Mouse (Mus musculus) kidney, postnatal 4 days (tissue): ENCODE results near the gene Muc4.

ENCODE experiments used
- DNase-seq, 2 experiments: peaks; one replicate each; pipeline ENCODE4 v3.0.0; 2021; ENCODE audit warnings: mixed read lengths in 2 of 2

Gene Muc4

GRCm38 (mm10) chr16:32728240-32728639 is 7.4 kb upstream of the Muc4 start:
- DNase-seq: no peak

GRCm38 (mm10) chr16:32728730-32729129 is 7.0 kb upstream of the Muc4 start:
- DNase-seq: no peak

GRCm38 (mm10) chr16:32733213-32733612 is 2.5 kb upstream of the Muc4 start:
- no peak for DNase-seq

- DNase-seq: no peak
Observed at GRCm38 (mm10) chr16:32736022-32736421, 336 bp downstream of the Muc4 start.

GRCm38 (mm10) chr16:32740003-32740663 is 4.4 kb downstream of the Muc4 start:
- DNase-seq: no peak

- no peak for DNase-seq
Observed at GRCm38 (mm10) chr16:32741366-32741765, 5.7 kb downstream of the Muc4 start.

- no peak for DNase-seq
Observed at GRCm38 (mm10) chr16:32742712-32743111, 7.0 kb downstream of the Muc4 start.

GRCm38 (mm10) chr16:32745852-32746251 is 10.2 kb downstream of the Muc4 start:
- no peak for DNase-seq

- no peak for DNase-seq
Observed at GRCm38 (mm10) chr16:32750242-32751127, 14.8 kb downstream of the Muc4 start.

- no peak for DNase-seq
Observed at GRCm38 (mm10) chr16:32764550-32764949, 28.9 kb downstream of the Muc4 start.

GRCm38 (mm10) chr16:32764961-32765360 is 29.3 kb downstream of the Muc4 start:
- DNase-seq: no peak

- DNase-seq: no peak
Observed at GRCm38 (mm10) chr16:32766904-32767303, 31.2 kb downstream of the Muc4 start.

GRCm38 (mm10) chr16:32776676-32777075 is 41.0 kb downstream of the Muc4 start:
- no peak for DNase-seq

GRCm38 (mm10) chr16:32778956-32779355 is 43.3 kb downstream of the Muc4 start:
- no peak for DNase-seq

- peak in 1 of 2 experiments; percentile 27 for DNase-seq
Observed at GRCm38 (mm10) chr16:32783324-32784062, 47.8 kb downstream of the Muc4 start.

GRCm38 (mm10) chr16:32784840-32785239 is 49.2 kb downstream of the Muc4 start:
- peak in 1 of 2 experiments; percentile 7 for DNase-seq

GRCm38 (mm10) chr16:32790056-32790455 is 54.4 kb downstream of the Muc4 start:
- no peak for DNase-seq

GRCm38 (mm10) chr16:32795177-32795576 is 59.5 kb downstream of the Muc4 start:
- no peak for DNase-seq

GRCm38 (mm10) chr16:32796676-32797425 is 61.2 kb downstream of the Muc4 start:
- peak in 1 of 2 experiments; percentile 13 for DNase-seq

GRCm38 (mm10) chr16:32797426-32797689 is 61.7 kb downstream of the Muc4 start, which contains the start of gene Muc20:
Muc20 (minus strand) TSS chr16:32797435.
- peak; percentile 31 to 44 for DNase-seq

- DNase-seq: peak; percentile 63 to 76
Observed at GRCm38 (mm10) chr16:32803252-32803853, 67.7 kb downstream of the Muc4 start.

- DNase-seq: no peak
Observed at GRCm38 (mm10) chr16:32803901-32804300, 68.2 kb downstream of the Muc4 start.
